Mouse (Mus musculus) bone marrow, adult 2 months (tissue): ENCODE measurements around the gene Ylpm1.

Experiments
- CTCF ChIP-seq: fragments of 200-500 bp; IDR thresholded peaks from 2 replicates; pipeline ENCODE4 v1.5.1; 2011; ENCODE audit warnings: low read length, control low read depth; ENCODE audit not compliant: control insufficient read depth, insufficient read depth
- POLR2A ChIP-seq: fragments of 200-500 bp; IDR thresholded peaks from 2 replicates; pipeline ENCODE4 v1.6.1; 2011; ENCODE audit warnings: low read depth, mild to moderate bottlenecking, control low read depth, low read length, borderline replicate concordance; ENCODE audit not compliant: control insufficient read depth

DNA sequence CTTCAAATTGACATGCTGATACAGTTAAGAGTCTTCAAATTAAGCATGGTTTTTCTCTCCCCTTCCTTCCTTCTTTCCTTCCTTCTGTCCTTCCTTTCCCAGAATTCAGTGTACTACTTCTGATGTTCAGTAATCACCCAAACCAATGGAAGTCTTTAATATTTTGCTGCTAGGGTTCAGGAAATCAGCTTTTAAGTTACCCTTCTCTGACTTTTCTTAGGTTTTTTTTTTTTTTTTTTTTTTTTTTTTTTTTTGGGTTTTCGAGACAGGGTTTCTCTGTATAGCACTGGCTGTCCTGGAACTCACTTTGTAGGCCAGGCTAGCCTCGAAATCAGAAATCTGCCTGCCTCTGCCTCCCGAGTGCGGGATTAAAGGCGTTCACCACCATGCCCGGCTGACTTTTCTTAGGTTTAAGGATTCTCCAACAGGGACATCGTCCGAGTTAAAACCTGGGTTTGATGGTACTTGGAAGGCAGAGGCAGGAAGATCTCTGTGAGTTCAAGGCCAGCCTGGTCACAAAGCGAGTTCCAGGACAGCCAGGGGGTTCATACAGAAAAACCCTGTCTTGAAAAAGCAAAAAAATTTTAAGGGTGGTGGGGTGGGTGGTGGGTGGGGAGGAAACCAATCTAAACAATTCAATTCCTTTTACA, 884 bp upstream of the Ylpm1 start:
- TF ChIP-seq POLR2A: no peak
- no peak for TF ChIP-seq CTCF
